Mouse (Mus musculus): ENCODE results near the gene Cd96. TPM values are rescaled to one million over a fixed set of nuclear protein-coding genes. Genes with fewer than 3 reads are reported as not detected.

Cd96 gene
- polyA plus RNA-seq, 1 experiment from 2014 or later, result 0.21 TPM

DNA sequence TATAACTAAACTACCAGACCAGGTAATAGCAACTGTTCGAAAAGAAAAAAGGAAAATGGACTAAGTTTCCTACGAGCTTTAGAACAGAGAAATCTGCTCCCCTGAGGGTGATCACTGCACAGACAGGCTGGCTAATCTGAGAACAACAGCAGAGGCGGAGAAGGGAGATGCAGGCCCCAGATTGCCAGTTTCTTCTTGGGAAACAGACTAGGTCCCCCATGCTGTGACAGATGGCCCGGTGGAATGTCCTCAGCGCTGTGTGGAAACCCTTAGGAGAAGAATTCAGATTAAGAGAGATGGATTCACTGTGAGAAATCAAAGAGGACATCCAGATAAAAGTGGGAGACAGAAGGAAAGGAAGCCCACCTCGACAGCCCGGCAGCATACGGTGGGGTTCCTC lies 10.5 kb downstream of the Cd96 start:
- no peaks in the 10 kb centered on the region for H3K36me3 ChIP-seq
- H3K27me3 ChIP-seq, result no peaks in the 10 kb centered on the region
- no peak overlapping the region for H3K9ac ChIP-seq
- 49% methylated on average over 8 of the region's 8 CpGs for WGBS
- no peaks in the 10 kb centered on the region for H3K4me1 ChIP-seq
- no peak overlapping the region for H3K4me2 ChIP-seq (replicated peaks)
- H3K9me3 ChIP-seq (replicated peaks), result no peaks in the 10 kb centered on the region
- ATAC-seq (ENCODE audit: insufficient number of reproducible peaks, low FRiP score, low TSS enrichment, low read depth), result no peak
- no peak overlapping the region for H3K4me3 ChIP-seq (replicated peaks)
- H3K27ac ChIP-seq (replicated peaks), result no peak overlapping the region

DNA sequence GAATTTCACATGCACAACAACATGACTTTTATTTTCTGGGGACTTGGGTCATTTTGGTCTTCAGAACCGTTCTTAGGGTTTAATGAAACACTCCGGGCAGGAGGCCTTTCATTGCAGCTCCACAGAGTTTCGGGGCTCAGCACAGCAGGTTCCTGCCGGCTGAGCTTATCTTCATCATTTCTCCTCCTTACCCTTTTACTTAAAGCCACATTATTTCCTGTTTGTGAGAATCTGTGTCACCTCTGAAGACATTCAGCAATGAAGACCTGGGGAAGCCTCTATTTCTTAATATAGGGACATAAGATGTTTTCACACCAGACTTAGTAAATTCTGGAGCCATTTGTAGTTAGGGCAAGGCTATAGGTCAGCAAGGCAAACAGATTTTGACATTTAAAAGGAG lies 12.6 kb downstream of the Cd96 start:
- Histone ChIP-seq H3K36me3 (no peaks in the 10 kb centered on the region), H3K27ac (replicated peaks) (no peak overlapping the region), H3K27me3 (no peaks in the 10 kb centered on the region), H3K4me2 (replicated peaks) (no peak overlapping the region), H3K9ac (no peak overlapping the region), H3K9me3 (replicated peaks) (no peaks in the 10 kb centered on the region), H3K4me3 (replicated peaks) (no peak overlapping the region), H3K4me1 (no peaks in the 10 kb centered on the region)
- no peak for ATAC-seq (ENCODE audit: insufficient number of reproducible peaks, low FRiP score, low TSS enrichment, low read depth)
- 75% methylated on average over 4 of the region's 4 CpGs for WGBS

DNA sequence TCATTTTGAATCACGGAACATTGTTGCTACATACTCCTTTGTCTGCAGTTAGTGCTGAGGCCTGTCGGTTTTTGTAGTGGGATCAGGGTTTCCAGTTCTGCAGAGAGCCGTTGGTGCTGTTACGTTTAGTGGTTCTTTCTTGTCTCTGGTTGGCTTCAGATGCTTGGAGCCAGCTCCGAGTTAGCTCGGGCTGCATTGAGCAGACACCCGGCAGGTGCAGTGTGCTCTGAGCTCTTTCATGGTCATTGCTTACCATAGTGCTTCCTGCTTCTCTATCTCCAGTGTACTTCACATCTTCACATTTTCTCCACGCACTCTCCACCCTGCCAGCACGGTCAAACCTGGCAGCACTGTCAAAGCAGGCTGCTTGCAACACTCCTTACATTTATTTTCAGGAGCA lies 15.6 kb downstream of the Cd96 start:
- no peaks in the 10 kb centered on the region for H3K36me3 ChIP-seq
- no peaks in the 10 kb centered on the region for H3K27me3 ChIP-seq
- no peak overlapping the region for H3K4me2 ChIP-seq (replicated peaks)
- no peak for ATAC-seq (ENCODE audit: insufficient number of reproducible peaks, low FRiP score, low TSS enrichment, low read depth)
- no peak overlapping the region for H3K9ac ChIP-seq
- 78% methylated on average over 9 of the region's 9 CpGs for WGBS
- no peaks in the 10 kb centered on the region for H3K4me1 ChIP-seq
- H3K9me3 ChIP-seq (replicated peaks), result no peaks in the 10 kb centered on the region
- no peak overlapping the region for H3K27ac ChIP-seq (replicated peaks)
- no peak overlapping the region for H3K4me3 ChIP-seq (replicated peaks)

DNA sequence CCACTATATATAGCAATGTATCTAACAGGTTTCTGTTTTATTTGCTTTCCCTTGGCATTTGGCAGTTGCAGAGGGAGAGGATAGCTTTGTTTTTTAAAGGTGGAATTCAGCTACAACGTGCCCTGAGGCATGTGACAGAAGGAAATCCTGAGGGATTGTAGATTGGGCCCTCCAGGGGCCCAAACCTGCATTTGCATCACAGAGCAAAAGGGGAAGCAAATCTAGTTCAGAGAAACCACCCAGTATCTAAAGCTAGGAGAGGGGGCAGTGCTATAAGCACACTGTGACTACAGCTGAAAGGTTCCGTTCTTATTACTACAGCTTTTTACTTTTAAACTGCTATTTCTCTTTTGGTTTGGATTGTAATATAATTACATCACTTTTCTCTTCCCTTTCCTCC lies 18.3 kb downstream of the Cd96 start:
- Histone ChIP-seq H3K27me3 (no peaks in the 10 kb centered on the region), H3K9me3 (replicated peaks) (no peaks in the 10 kb centered on the region), H3K27ac (replicated peaks) (no peak overlapping the region), H3K9ac (no peak overlapping the region), H3K36me3 (no peaks in the 10 kb centered on the region), H3K4me3 (replicated peaks) (no peak overlapping the region), H3K4me1 (no peaks in the 10 kb centered on the region), H3K4me2 (replicated peaks) (no peak overlapping the region)
- ATAC-seq (ENCODE audit: insufficient number of reproducible peaks, low FRiP score, low TSS enrichment, low read depth), result no peak
- WGBS, result 31% methylated on average over 2 of the region's 2 CpGs

DNA sequence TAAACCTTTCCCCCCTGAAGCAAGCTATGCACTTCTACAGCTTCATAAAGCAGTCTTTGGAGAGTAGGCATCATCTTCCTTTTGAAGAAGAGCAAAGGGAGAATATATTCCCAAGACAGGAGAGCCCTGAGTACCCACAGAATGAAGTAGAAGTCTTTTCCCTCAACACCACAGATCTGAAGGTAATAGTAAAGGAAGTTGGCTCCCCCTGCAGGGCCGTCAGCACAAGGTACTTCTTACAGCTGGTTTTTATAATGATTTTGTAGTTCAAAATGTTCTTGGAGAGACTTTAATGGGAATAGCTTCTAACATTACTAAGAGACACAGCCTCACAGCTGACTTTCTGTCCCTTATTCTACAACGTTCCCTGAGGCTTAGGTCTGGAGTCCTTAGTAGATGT lies 19.8 kb downstream of the Cd96 start:
- Histone ChIP-seq H3K27ac (replicated peaks) (no peak overlapping the region), H3K4me3 (replicated peaks) (no peak overlapping the region), H3K4me2 (replicated peaks) (no peak overlapping the region), H3K4me1 (no peaks in the 10 kb centered on the region), H3K9ac (no peak overlapping the region), H3K9me3 (replicated peaks) (no peaks in the 10 kb centered on the region), H3K27me3 (no peaks in the 10 kb centered on the region), H3K36me3 (no peaks in the 10 kb centered on the region)
- ATAC-seq (ENCODE audit: insufficient number of reproducible peaks, low FRiP score, low TSS enrichment, low read depth), result no peak
- WGBS, result 26% methylated on average over 2 of the region's 2 CpGs

DNA sequence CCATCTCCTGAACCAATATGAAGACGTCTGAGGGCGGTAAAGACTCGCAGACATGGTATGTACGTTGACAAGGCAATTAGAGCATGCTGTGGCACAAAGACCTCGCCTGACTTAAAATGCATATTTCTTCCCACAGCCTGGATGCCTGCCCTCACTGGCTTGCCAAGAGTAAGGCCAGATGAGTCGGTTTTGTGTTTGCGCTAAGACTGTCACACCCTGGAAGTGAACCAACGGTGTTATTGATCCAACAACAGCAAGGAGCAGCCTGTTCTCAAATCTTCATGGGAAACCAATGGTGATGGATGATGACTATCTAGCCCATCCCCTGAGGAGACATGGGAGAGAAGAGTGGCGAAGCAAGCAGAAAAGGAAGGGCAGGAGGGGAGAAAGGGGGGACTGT lies 22.6 kb downstream of the Cd96 start:
- peaks cover 7% of the 10 kb centered on the region; the same call in 1 of the 2 replicates for H3K4me1 ChIP-seq
- no peak overlapping the region for H3K4me2 ChIP-seq (replicated peaks)
- H3K27me3 ChIP-seq, result no peaks in the 10 kb centered on the region
- H3K9me3 ChIP-seq (replicated peaks), result no peaks in the 10 kb centered on the region
- WGBS, result 39% methylated on average over 9 of the region's 9 CpGs
- no peak for ATAC-seq (ENCODE audit: insufficient number of reproducible peaks, low FRiP score, low TSS enrichment, low read depth)
- H3K36me3 ChIP-seq, result no peaks in the 10 kb centered on the region
- 0 out of 2 replicates have a peak overlapping the region, but pooled peaks have one; percentile 6 for H3K27ac ChIP-seq (replicated peaks)
- H3K9ac ChIP-seq, result no peak overlapping the region
- H3K4me3 ChIP-seq (replicated peaks), result no peak overlapping the region

DNA sequence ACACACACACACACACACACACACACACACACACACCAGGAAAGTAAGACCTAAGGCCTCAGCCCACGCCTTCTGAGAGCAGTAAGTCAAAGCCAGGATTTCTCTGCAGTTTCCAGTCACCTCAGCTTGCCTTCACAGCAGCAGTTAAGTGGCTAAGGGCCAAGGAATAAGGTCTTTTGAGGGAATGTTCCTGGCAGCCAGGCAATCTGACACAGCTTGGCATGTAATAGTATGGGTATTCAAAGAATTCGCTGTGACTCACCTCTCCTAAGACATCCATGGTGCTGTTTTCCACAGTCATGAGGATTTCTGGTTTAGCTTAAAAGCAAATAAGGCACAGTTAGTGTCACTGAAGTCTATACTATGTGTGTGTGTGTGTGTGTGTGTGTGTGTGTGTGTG lies 25.6 kb downstream of the Cd96 start:
- Histone ChIP-seq H3K9me3 (replicated peaks) (no peaks in the 10 kb centered on the region), H3K9ac (no peak overlapping the region), H3K4me3 (replicated peaks) (no peak overlapping the region), H3K27me3 (no peaks in the 10 kb centered on the region), H3K4me1 (peaks cover 7% of the 10 kb centered on the region; the same call in 1 of the 2 replicates), H3K4me2 (replicated peaks) (no peak overlapping the region), H3K27ac (replicated peaks) (no peak overlapping the region), H3K36me3 (no peaks in the 10 kb centered on the region)
- WGBS, result 59% methylated on average over 2 of the region's 2 CpGs
- peak; percentile 70 for ATAC-seq (ENCODE audit: insufficient number of reproducible peaks, low FRiP score, low TSS enrichment, low read depth)

DNA sequence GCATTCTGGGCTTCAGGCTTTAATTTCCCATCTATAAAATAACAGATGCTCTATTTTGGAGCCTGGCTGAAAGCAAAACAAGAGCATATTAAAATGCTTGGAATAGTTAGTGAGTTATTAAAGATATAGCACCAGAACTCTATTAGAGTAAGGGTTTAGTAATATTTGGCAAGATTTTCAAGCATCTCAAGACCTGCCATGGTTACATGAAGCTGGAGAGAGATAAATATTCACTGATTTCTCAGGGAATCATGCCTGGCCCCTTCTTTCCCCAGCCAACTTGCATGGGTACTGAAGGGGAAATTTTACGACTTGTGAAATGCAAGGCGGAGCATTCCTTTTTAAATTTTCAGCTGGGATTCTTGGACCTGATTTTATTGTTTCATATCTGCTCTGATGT lies 27.1 kb downstream of the Cd96 start:
- Histone ChIP-seq H3K4me3 (replicated peaks) (no peak overlapping the region), H3K4me2 (replicated peaks) (no peak overlapping the region), H3K4me1 (peaks cover 7% of the 10 kb centered on the region; the same call in 1 of the 2 replicates), H3K9ac (no peak overlapping the region), H3K27me3 (no peaks in the 10 kb centered on the region), H3K9me3 (replicated peaks) (no peaks in the 10 kb centered on the region), H3K36me3 (no peaks in the 10 kb centered on the region), H3K27ac (replicated peaks) (no peak overlapping the region)
- WGBS, result 80% methylated on average over 2 of the region's 2 CpGs
- no peak for ATAC-seq (ENCODE audit: insufficient number of reproducible peaks, low FRiP score, low TSS enrichment, low read depth)

DNA sequence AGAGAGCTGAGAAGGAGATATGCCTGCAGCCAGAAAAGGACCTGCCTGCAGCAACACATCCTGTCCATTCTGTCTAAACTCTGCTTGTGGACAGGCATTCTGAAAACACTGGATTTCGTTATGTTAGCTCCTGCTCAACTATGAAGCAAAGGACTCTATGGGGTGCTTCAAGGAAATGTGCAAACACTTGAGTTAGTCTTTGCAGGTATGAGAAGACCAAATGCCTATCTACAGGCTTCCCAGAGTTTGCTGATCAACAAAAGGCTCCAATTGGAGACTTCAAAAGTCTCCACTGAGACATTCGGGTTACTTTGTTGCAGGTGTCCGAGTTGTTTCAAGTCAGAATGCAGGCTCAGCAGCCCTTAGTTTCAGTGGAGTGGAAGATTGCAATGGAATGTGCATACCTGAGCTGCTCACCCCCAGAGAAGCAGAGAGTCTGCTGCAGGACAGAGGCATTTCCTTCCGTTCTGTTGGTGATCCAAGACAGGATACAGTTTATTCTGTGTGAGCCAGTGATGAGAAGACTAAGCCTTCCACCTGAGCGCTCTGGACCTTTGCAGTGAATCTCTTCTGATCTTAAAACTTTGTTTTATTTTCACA lies 33.1 kb downstream of the Cd96 start:
- Histone ChIP-seq H3K4me1 (no peaks in the 10 kb centered on the region), H3K27me3 (no peaks in the 10 kb centered on the region), H3K4me3 (replicated peaks) (no peak overlapping the region), H3K36me3 (no peaks in the 10 kb centered on the region), H3K4me2 (replicated peaks) (no peak overlapping the region), H3K9me3 (replicated peaks) (no peaks in the 10 kb centered on the region), H3K9ac (no peak overlapping the region), H3K27ac (replicated peaks) (no peak overlapping the region)
- WGBS, result 66% methylated on average over 5 of the region's 5 CpGs
- ATAC-seq (ENCODE audit: insufficient number of reproducible peaks, low FRiP score, low TSS enrichment, low read depth), result no peak

DNA sequence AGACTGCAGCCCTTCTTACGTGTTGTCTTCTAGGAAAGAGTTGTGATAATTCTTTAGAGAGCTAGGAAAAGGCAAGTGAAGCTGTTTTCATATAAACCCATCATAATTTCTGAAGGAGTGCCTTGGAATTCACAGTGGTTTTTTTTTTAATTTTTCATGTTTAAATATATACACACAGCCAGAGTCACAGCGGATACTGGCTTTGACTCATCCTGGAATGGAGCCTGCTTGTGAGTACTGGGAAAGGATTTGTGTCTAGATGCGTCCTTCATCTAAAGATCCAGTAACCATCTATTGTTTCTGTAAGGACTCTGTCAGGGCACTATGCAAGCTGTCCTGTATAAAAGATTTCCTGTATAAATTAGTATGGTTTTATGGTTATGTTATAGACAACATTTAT lies 52.1 kb downstream of the Cd96 start:
- H3K9ac ChIP-seq, result no peak overlapping the region
- ATAC-seq (ENCODE audit: insufficient number of reproducible peaks, low FRiP score, low TSS enrichment, low read depth), result no peak
- H3K4me1 ChIP-seq, result no peaks in the 10 kb centered on the region
- H3K9me3 ChIP-seq (replicated peaks), result no peaks in the 10 kb centered on the region
- H3K36me3 ChIP-seq, result no peaks in the 10 kb centered on the region
- no peaks in the 10 kb centered on the region for H3K27me3 ChIP-seq
- H3K4me3 ChIP-seq (replicated peaks), result no peak overlapping the region
- no peak overlapping the region for H3K4me2 ChIP-seq (replicated peaks)
- 78% methylated on average over 3 of the region's 3 CpGs for WGBS
- H3K27ac ChIP-seq (replicated peaks), result no peak overlapping the region

DNA sequence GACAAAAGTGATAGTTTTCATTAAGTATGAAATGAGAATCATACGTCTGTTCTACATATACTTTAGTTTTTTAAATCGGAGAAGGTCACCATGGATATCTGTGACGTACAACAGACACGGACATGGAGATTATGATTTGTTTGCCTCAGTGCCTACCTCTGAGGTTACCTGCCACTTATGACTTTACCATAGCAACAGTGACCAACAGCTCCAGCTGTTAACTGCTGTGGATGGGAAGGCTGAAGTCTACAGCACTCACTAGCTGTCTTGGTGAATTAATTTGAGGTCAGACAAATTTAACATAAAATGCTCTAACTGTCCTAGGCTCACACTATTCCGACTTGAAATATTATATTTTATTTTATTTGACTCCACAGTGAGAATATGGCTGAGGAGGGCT lies 56.8 kb downstream of the Cd96 start:
- H3K9me3 ChIP-seq (replicated peaks), result no peaks in the 10 kb centered on the region
- no peak overlapping the region for H3K4me2 ChIP-seq (replicated peaks)
- WGBS, result 80% methylated on average over 5 of the region's 5 CpGs
- H3K27me3 ChIP-seq, result no peaks in the 10 kb centered on the region
- H3K36me3 ChIP-seq, result no peaks in the 10 kb centered on the region
- H3K4me3 ChIP-seq (replicated peaks), result no peak overlapping the region
- no peaks in the 10 kb centered on the region for H3K4me1 ChIP-seq
- no peak for ATAC-seq (ENCODE audit: insufficient number of reproducible peaks, low FRiP score, low TSS enrichment, low read depth)
- H3K9ac ChIP-seq, result no peak overlapping the region
- H3K27ac ChIP-seq (replicated peaks), result no peak overlapping the region

DNA sequence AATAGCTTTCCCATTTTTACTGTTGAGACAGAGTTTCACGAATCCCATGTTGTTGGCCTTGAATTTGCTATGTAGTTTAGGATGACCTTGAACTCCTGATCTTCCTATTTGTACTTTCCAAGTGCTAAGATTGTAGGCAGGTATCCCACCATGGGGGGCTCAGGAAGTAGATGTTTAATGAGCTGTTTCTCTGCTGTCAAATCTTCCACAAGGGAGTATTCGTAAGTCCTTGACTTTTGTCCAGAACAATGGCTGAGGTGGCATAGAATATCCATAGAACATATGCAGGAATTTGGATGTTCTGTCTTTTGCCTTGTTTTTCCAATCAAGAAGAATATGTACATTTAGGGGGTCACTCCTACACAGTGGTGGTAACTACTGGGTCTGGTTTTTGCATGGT lies 73.1 kb downstream of the Cd96 start:
- WGBS, result 78% methylated on average over 2 of the region's 2 CpGs
- Histone ChIP-seq H3K27ac (replicated peaks) (no peak overlapping the region), H3K36me3 (no peaks in the 10 kb centered on the region), H3K4me1 (no peaks in the 10 kb centered on the region), H3K9ac (no peak overlapping the region), H3K27me3 (no peaks in the 10 kb centered on the region), H3K9me3 (replicated peaks) (no peaks in the 10 kb centered on the region), H3K4me2 (replicated peaks) (no peak overlapping the region), H3K4me3 (replicated peaks) (no peak overlapping the region)
- no peak for ATAC-seq (ENCODE audit: insufficient number of reproducible peaks, low FRiP score, low TSS enrichment, low read depth)

Measured in embryonic facial prominence, embryonic 15.5 days (tissue).